Mouse (Mus musculus) layer of hippocampus, postnatal 25 days (tissue): ENCODE data around the gene Cfap36. TPM values are rescaled to one million over a fixed set of nuclear protein-coding genes. Genes with fewer than 3 reads are reported as not detected.

ENCODE experiments used
- DNase-seq, 2 experiments: peaks; one replicate each; pipeline ENCODE4 v3.0.0; 2022; ENCODE audit warnings: mixed read lengths in 2 of 2, low spot score in 1 of 2; ENCODE audit errors: extremely low spot score in 1 of 2
- total RNA-seq, 2 experiments: library from RNA; stranded (reverse); gene quantifications; 2 replicates each; pipeline ENCODE4 v1.2.3; 2021

Cfap36 gene
- total RNA-seq = 100 to 1,000 TPM; 123 to 129 TPM

GRCm38 (mm10) chr11:29246883-29247650 lies at the start of gene Cfap36:
Gene Cfap36, minus strand, starts transcription at chr11:29247409.
- DNase-seq = peak; percentile 73

DNA sequence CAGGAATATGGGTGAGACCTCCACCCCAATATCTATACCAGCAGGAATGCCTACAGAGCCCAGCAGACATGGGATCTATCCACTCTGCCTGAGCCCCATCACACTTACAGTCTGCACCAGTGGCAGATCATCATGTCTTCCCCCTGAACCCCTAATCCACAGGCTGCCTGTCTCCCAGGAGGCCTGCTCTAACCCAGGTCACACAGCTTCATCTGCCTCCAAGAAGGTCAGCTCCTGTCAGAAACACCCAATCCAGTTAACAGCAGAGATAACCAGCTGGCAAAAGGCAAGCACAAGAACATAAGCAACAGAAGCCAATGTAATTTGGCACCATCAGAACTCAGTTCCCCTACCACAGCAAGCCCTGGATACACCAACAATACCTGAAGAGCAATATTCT lies 40.1 kb upstream of the Cfap36 start:
- DNase-seq = no peak

DNA sequence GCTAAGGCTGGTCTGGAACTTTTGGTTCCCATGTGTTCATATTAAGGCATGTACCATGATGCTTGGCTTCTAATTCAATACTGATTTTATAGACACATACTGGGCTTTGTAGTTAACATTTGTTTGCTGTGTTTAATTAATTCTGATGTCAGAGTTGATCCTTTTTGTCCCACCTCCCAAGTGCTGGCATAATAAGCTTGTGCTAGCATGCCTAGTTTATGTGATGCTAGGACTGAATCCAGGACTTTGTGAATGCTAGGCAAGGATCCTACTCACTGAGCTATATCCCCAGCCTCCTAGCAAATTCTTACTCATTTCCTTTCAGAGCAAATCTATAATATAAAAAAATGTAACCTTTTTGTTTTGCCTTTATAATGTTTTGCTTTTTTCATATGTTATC lies 38.8 kb upstream of the Cfap36 start:
- DNase-seq = no peak

DNA sequence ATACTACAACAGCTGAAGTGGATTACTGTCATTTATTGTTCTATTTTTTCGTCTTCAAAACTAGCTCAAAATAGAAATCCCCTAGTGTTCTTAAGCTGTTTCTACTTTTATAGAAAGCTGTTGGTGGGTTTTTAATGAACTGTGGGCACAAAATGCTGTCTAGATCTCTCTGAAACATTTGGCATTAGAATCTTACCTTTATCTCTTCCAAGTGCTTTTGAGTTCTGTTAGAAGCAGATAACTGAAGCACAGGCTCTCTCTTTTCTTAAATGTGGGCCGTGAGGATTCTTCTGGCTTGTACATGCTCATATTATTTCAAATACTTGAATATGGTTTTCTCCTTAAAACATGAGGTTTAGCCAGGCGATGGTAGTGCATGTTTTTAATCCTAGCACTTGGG lies 27.5 kb upstream of the Cfap36 start:
- no peak for DNase-seq

DNA sequence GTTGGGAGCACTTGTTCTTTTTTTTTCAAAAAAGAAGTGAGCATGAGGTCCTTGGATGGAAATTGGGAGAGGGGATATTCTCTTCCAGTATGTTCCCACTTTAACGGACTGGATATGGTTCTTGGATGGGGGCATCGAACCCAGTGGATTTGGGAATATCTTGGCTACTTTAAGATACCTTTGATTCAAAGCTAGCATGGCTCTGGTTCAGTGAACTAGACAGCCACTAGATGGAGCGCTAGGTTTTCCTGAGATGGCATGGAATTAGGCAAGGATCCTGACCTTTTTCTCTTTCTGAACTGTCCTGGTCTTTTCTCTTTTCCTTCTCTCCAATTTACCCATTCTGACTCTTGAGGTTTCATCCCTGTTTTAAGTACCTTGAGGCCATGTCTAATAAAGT lies 20.6 kb upstream of the Cfap36 start:
- peak in 1 of 2 experiments; percentile 57 for DNase-seq

DNA sequence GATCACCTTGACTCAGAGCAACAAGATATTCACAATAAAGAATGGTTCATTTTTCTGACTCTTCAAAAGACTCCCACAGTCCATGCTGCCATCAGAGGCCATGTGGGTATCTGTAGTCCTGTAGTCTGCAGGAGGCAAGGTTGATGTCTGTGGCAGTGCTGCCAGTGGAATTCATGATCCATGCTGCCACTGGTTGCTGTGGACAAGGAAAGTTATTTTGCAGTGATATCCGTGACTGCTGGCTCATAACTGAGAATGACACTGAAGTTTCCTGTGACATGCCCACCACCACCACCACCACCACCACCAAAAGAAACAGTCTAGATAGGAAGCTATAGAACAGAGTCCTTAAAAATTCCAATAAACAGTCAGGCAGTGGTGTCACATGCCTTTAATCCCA lies 7.4 kb upstream of the Cfap36 start:
- no peak for DNase-seq

- no peak for DNase-seq
These were observed 1.2 kb upstream of the Cfap36 start for GRCm38 (mm10) chr11:29248386-29248785.

DNA sequence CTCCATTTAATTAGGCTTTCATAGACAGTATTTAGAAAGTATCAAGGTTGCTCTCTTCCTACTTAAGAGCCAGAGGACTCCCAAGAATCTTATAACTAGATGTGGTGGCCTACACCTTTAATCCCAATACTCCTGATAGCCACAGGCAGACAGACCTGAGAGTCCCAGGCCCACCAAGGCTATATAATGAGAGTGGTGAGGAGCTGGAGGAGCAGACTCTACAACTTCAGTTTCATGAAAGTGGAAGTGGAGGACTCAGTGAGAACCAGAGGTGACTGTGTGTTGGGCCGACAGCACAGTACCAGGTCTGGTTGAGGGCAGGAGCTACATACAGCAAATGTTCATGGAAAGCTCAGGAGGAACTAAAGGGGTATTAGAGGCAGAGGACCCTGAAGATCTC lies 516 bp upstream of the Cfap36 start:
- DNase-seq = no peak

- DNase-seq = no peak
These were observed 1.2 kb downstream of the Cfap36 start for GRCm38 (mm10) chr11:29245988-29246387.

- no peak for DNase-seq
These were observed 5.2 kb downstream of the Cfap36 start for GRCm38 (mm10) chr11:29241961-29242360.

DNA sequence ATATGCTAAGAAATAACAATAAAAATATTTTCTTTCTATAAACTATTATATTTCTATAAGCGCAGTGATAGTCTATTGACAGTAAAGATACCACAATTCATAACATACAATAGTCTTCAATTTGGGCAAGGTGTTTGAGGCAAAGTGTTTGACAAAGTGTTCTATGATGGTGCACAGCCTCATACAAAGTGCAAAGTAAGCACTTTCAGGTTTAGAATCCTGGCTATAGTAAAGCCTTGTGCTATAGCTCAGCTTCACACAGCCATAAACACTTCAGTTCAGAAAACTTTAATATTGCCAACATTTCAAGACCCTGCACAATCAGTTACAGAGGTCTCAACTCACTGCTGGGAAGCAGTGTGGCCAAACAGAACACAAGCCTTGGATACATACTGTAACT lies 7.9 kb downstream of the Cfap36 start:
- no peak for DNase-seq

DNA sequence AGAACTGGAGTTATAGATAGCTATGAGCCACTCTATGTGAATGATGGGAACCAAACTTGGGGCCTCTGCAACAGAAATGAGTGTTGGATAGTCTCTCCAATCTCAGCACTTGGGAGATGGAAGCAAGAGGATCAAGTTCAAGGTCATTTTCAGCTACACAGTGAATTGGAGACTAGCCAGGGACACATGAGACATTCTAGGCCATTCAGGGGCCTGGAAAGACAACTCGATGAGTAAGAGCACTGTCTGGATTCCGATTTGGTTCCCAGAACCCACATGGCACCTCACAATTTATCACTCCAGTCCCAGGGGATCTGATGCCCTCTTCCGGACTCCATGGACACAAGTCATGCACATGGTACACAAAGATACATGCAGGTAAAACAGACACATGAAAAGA lies 8.7 kb downstream of the Cfap36 start:
- DNase-seq = no peak

GRCm38 (mm10) chr11:29238047-29238446 lies 9.2 kb downstream of the Cfap36 start:
- DNase-seq = no peak

DNA sequence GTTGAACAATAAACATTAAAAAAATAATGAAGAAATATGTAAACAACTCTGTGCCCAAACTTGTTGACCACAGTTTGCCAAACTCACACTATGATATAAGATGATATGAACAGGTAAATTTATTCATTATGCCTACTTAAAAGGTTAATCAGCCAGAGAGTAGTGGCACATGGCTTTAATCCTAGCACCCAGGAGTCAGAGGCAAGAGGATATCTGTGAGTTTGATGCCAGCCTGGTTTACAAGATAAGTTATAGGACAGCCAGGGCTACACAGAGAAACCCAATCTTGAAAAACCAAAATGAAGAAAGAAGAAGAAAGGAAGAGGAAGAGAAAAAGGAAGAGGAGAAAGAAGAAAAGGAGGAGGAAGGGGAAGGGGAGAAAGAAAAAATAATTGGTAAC lies 9.8 kb downstream of the Cfap36 start:
- DNase-seq = no peak

DNA sequence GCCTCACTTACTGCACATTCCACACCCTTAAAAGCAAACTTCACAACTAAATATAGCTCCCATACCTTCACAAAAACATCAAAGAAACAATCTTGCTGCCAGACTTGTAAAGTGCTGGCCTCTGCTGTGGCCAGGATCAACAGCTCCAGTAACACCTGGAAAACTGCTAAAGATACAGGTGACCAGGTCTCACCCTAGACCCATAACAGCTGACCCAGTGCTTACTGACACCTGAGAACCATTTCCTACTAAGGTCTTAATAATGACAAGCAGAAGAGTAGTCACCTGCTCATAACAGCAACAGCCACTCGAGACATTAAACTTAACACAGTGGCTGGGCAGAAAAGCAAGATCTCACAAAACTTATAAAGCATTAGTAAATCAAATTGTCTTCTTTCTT lies 13.6 kb downstream of the Cfap36 start:
- no peak for DNase-seq

- DNase-seq = no peak
These were observed 18.3 kb downstream of the Cfap36 start for GRCm38 (mm10) chr11:29228957-29229356.

GRCm38 (mm10) chr11:29224754-29225153 lies 22.5 kb downstream of the Cfap36 start:
- DNase-seq = no peak

- no peak for DNase-seq
These were observed 24.9 kb downstream of the Cfap36 start for GRCm38 (mm10) chr11:29222310-29222709.

- DNase-seq = no peak
These were observed 28.2 kb downstream of the Cfap36 start for GRCm38 (mm10) chr11:29219055-29219454.

GRCm38 (mm10) chr11:29216196-29216595 lies 31.0 kb downstream of the Cfap36 start:
- no peak for DNase-seq

- DNase-seq = no peak
These were observed 37.4 kb downstream of the Cfap36 start for GRCm38 (mm10) chr11:29209774-29210173.

GRCm38 (mm10) chr11:29203653-29204052 lies 43.6 kb downstream of the Cfap36 start:
- DNase-seq = no peak

DNA sequence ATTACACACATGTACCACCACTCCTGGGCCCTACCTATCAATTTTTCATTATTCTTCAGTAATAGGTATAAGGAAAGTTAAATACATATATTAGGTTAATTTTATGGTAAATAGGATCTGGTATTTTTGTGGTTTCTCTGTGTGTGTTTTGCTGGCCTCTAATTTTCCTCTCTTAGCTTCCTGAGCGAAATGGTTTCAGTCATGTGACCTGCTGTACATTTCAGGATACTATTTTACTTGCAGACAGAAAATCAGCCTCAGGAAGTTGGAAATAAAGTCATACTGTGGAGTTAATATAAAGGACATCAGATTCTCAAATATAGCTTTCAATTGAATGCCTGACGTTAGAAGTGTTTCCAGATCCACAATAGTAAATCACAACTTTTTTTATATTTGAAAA lies 58.2 kb downstream of the Cfap36 start:
- DNase-seq = no peak
